Mouse (Mus musculus) neural tube, embryonic 15.5 days (tissue): Measurements from ENCODE around the gene Klf7. TPM values are rescaled to one million over a fixed set of nuclear protein-coding genes. Genes with fewer than 3 reads are reported as not detected.
A peak's percentile ranks its signal among the peaks of the same experiment; 100 is the strongest.
"Not testable (repeated sequence)": the region's sequence is repeated elsewhere in the genome, so short reads cannot be mapped to it uniquely, and the experiment has no call there.

Experiments used
- ATAC-seq: fragments of 200-750 bp; cut with Nextera tagmentation; 2 replicates; pipeline ENCODE4 v1.8.0; 2017; ENCODE audit warnings: mild to moderate bottlenecking, moderate TSS enrichment, moderate library complexity; ENCODE audit not compliant: low FRiP score
- H3K27ac ChIP-seq: fragments of 300-500 bp; sonication (generic); replicated peaks from 2 replicates; pipeline ENCODE4 v1.5.1; 2015; ENCODE audit warnings: mild to moderate bottlenecking, inconsistent platforms
- H3K27me3 ChIP-seq: fragments of 300-500 bp; sonication (generic); replicated peaks from 2 replicates; pipeline ENCODE4 v1.6.1; 2015; ENCODE audit warnings: inconsistent platforms
- H3K36me3 ChIP-seq: fragments of 300-500 bp; sonication (generic); 2 replicates; pipeline ENCODE4 v1.6.1; 2015; ENCODE audit warnings: inconsistent platforms
- H3K4me1 ChIP-seq: fragments of 300-500 bp; sonication (generic); 2 replicates; pipeline ENCODE4 v1.6.1; 2015; ENCODE audit warnings: inconsistent platforms
- H3K4me2 ChIP-seq: fragments of 300-500 bp; sonication (generic); 2 replicates; pipeline ENCODE4 v1.6.1; 2015; ENCODE audit warnings: inconsistent platforms, mild to moderate bottlenecking, moderate library complexity
- H3K4me3 ChIP-seq: fragments of 300-500 bp; sonication (generic); replicated peaks from 2 replicates; pipeline ENCODE4 v1.5.1; 2015; ENCODE audit warnings: mild to moderate bottlenecking, inconsistent platforms
- H3K9ac ChIP-seq: fragments of 300-500 bp; sonication (generic); replicated peaks from 2 replicates; pipeline ENCODE4 v1.6.1; 2015; ENCODE audit warnings: mild to moderate bottlenecking, inconsistent platforms
- H3K9me3 ChIP-seq: fragments of 300-500 bp; sonication (generic); replicated peaks from 2 replicates; pipeline ENCODE4 v1.6.1; 2016; ENCODE audit warnings: inconsistent platforms
- WGBS: fragments of 180-500 bp; shearing (Covaris S2); methylation state at CpG from one replicate; pipeline ENCODE4 v1.1.7; 2015; ENCODE audit warnings: mixed read lengths; 5-methylcytosine and 5-hydroxymethylcytosine counted together
- polyA plus RNA-seq: library from polyadenylated mRNA; unstranded; fragments of >200 nt; fragmentation: Nextera tagmentation; extraction: Ambion mirVana; gene quantifications from 2 replicates; pipeline ENCODE4 v1.2.1, GENCODE M21; 2015

Klf7 gene
- polyA plus RNA-seq, 1 experiment from 2014 or later, result 82.2 TPM

- H3K36me3 ChIP-seq, result no peaks in the 10 kb centered on the region
- H3K9ac ChIP-seq, result peak overlapping the region; percentile 82
- no peaks in the 10 kb centered on the region for H3K27me3 ChIP-seq
- WGBS, result 11% methylated on average over 7 of the region's 7 CpGs
- H3K27ac ChIP-seq, result peak overlapping the region; percentile 100
- H3K9me3 ChIP-seq, result no peaks in the 10 kb centered on the region
- H3K4me1 ChIP-seq, result peaks cover 46% of the 10 kb centered on the region
- H3K4me2 ChIP-seq, result peak overlapping the region; percentile 71
- ATAC-seq, result no peak
- H3K4me3 ChIP-seq, result peak overlapping the region; percentile 73
Measured at GRCm38 (mm10) chr1:64119358-64119794, 2.7 kb downstream of the Klf7 start.

- Histone ChIP-seq H3K9me3 (no peaks in the 10 kb centered on the region), H3K27me3 (no peaks in the 10 kb centered on the region), H3K9ac (peak overlapping the region; percentile 82), H3K36me3 (no peaks in the 10 kb centered on the region), H3K4me3 (peak overlapping the region; percentile 73), H3K27ac (peak overlapping the region; percentile 100), H3K4me2 (peak overlapping the region; percentile 71), H3K4me1 (peaks cover 49% of the 10 kb centered on the region)
- WGBS, result 31% methylated on average over 6 of the region's 6 CpGs
- ATAC-seq, result no peak
Measured at GRCm38 (mm10) chr1:64118285-64119170, 3.6 kb downstream of the Klf7 start.

GRCm38 (mm10) chr1:64117478-64118284 is 4.4 kb downstream of the Klf7 start:
- peak overlapping the region; percentile 100 for H3K27ac ChIP-seq
- H3K27me3 ChIP-seq, result no peaks in the 10 kb centered on the region
- H3K4me2 ChIP-seq, result peak overlapping the region; percentile 71
- no peak for ATAC-seq
- no peaks in the 10 kb centered on the region for H3K9me3 ChIP-seq
- peaks cover 46% of the 10 kb centered on the region for H3K4me1 ChIP-seq
- H3K36me3 ChIP-seq, result no peaks in the 10 kb centered on the region
- peak overlapping the region; percentile 82 for H3K9ac ChIP-seq
- H3K4me3 ChIP-seq, result peak overlapping the region; percentile 73
- WGBS, result 63% methylated on average over 11 of the region's 11 CpGs

- no peak for ATAC-seq
- no peaks in the 10 kb centered on the region for H3K36me3 ChIP-seq
- no peaks in the 10 kb centered on the region for H3K9me3 ChIP-seq
- peak overlapping the region; percentile 73 for H3K4me3 ChIP-seq
- no peaks in the 10 kb centered on the region for H3K27me3 ChIP-seq
- H3K4me1 ChIP-seq, result peaks cover 45% of the 10 kb centered on the region
- H3K27ac ChIP-seq, result peak overlapping the region; percentile 48
- H3K4me2 ChIP-seq, result peak overlapping the region; percentile 71
- WGBS, result 33% methylated on average over 6 of the region's 6 CpGs
- H3K9ac ChIP-seq, result peak overlapping the region; percentile 82
Measured at GRCm38 (mm10) chr1:64116746-64117455, 5.2 kb downstream of the Klf7 start.

- Histone ChIP-seq H3K4me3 (no peak overlapping the region), H3K36me3 (no peaks in the 10 kb centered on the region), H3K9ac (no peak overlapping the region), H3K4me1 (peaks cover 56% of the 10 kb centered on the region), H3K27me3 (no peaks in the 10 kb centered on the region), H3K27ac (no peak overlapping the region), H3K4me2 (no peak overlapping the region), H3K9me3 (no peaks in the 10 kb centered on the region)
- no peak for ATAC-seq
- whole genome bisulfite sequencing, result 79% methylated on average over 3 of the region's 3 CpGs
Measured at GRCm38 (mm10) chr1:64114579-64114978, 7.5 kb downstream of the Klf7 start.

- not testable (repeated sequence) for H3K27ac ChIP-seq, H3K9me3 ChIP-seq, H3K4me2 ChIP-seq, H3K27me3 ChIP-seq, ATAC-seq, H3K4me3 ChIP-seq, H3K9ac ChIP-seq, H3K36me3 ChIP-seq
- H3K4me1 ChIP-seq, result peaks cover 29% of the 10 kb centered on the region
- 92% methylated on average over 3 of the region's 3 CpGs for WGBS
Measured at GRCm38 (mm10) chr1:64108653-64109052, 13.4 kb downstream of the Klf7 start.

- Histone ChIP-seq H3K36me3 (peaks cover 8% of the 10 kb centered on the region; the same call in 1 of the 2 replicates), H3K27ac (no peak overlapping the region), H3K9ac (no peak overlapping the region), H3K4me2 (no peak overlapping the region), H3K27me3 (no peaks in the 10 kb centered on the region), H3K9me3 (no peaks in the 10 kb centered on the region), H3K4me1 (peaks cover 33% of the 10 kb centered on the region), H3K4me3 (no peak overlapping the region)
- WGBS, result 59% methylated on average over 7 of the region's 7 CpGs
- no peak for ATAC-seq
Measured at GRCm38 (mm10) chr1:64107526-64107925, 14.6 kb downstream of the Klf7 start.

GRCm38 (mm10) chr1:64106127-64106526 is 16.0 kb downstream of the Klf7 start:
- Histone ChIP-seq H3K9ac (no peak overlapping the region), H3K36me3 (peaks cover 8% of the 10 kb centered on the region; the same call in 1 of the 2 replicates), H3K4me3 (no peak overlapping the region), H3K9me3 (no peaks in the 10 kb centered on the region), H3K27ac (no peak overlapping the region), H3K4me1 (peaks cover 25% of the 10 kb centered on the region), H3K27me3 (no peaks in the 10 kb centered on the region), H3K4me2 (0 out of 2 replicates have a peak overlapping the region, but pooled peaks have one; percentile 3)
- WGBS, result 7% methylated on average over 5 of the region's 5 CpGs
- peak; percentile 23; the same call in 1 of the 2 replicates for ATAC-seq

- WGBS, result 96% methylated on average over 7 of the region's 7 CpGs
- no peaks in the 10 kb centered on the region for H3K9me3 ChIP-seq
- no peak overlapping the region for H3K9ac ChIP-seq
- H3K36me3 ChIP-seq, result peaks cover 8% of the 10 kb centered on the region; the same call in 1 of the 2 replicates
- no peak overlapping the region for H3K4me2 ChIP-seq
- no peak for ATAC-seq
- no peaks in the 10 kb centered on the region for H3K27me3 ChIP-seq
- no peak overlapping the region for H3K27ac ChIP-seq
- peaks cover 25% of the 10 kb centered on the region for H3K4me1 ChIP-seq
- no peak overlapping the region for H3K4me3 ChIP-seq
Measured at GRCm38 (mm10) chr1:64105181-64105646, 16.9 kb downstream of the Klf7 start.

GRCm38 (mm10) chr1:64104665-64105064 is 17.4 kb downstream of the Klf7 start:
- H3K9me3 ChIP-seq, result no peaks in the 10 kb centered on the region
- H3K4me1 ChIP-seq, result peaks cover 21% of the 10 kb centered on the region
- ATAC-seq, result no peak
- no peak overlapping the region for H3K9ac ChIP-seq
- no peak overlapping the region for H3K4me3 ChIP-seq
- H3K27me3 ChIP-seq, result no peaks in the 10 kb centered on the region
- peaks cover 8% of the 10 kb centered on the region; the same call in 1 of the 2 replicates for H3K36me3 ChIP-seq
- no peak overlapping the region for H3K27ac ChIP-seq
- no peak overlapping the region for H3K4me2 ChIP-seq
- WGBS, result 92% methylated on average over 3 of the region's 3 CpGs

- no peak overlapping the region for H3K4me3 ChIP-seq
- no peaks in the 10 kb centered on the region for H3K9me3 ChIP-seq
- H3K27me3 ChIP-seq, result no peaks in the 10 kb centered on the region
- no peak overlapping the region for H3K27ac ChIP-seq
- peaks cover 8% of the 10 kb centered on the region; the same call in 1 of the 2 replicates for H3K36me3 ChIP-seq
- H3K4me2 ChIP-seq, result no peak overlapping the region
- 79% methylated on average over 3 of the region's 3 CpGs for WGBS
- peaks cover 22% of the 10 kb centered on the region for H3K4me1 ChIP-seq
- no peak overlapping the region for H3K9ac ChIP-seq
- no peak for ATAC-seq
Measured at GRCm38 (mm10) chr1:64101331-64101730, 20.8 kb downstream of the Klf7 start.
